Mouse (Mus musculus): ENCODE results near the gene Zmynd8. TPM values are rescaled to one million over a fixed set of nuclear protein-coding genes. Genes with fewer than 3 reads are reported as not detected.

Gene Zmynd8
- polyA plus RNA-seq, 1 experiment from 2014 or later, result 52.9 TPM

DNA sequence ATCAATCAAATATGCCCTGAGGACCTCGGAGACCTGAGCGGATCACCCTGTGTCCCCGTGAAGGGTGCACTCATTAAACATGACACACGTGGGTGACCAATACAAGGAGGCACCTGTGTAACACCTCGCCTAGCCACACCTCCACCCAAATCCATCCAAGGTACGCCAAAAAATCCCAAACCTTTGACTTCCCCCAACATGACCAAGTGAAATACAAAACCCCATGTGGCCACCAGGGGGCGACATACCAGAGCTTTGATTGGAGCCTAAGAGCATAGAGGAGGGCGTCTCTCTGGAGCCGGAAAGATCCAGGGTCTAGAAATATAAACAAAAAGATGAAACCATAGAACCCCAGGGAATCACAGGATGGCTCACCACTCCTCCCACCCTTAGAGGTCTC, 107.2 kb downstream of the Zmynd8 start:
- 67% methylated on average over 9 of the region's 9 CpGs for WGBS
- H3K36me3 ChIP-seq (ENCODE audit: control insufficient read depth, insufficient read depth, low read length), result peaks cover 9% of the 10 kb centered on the region
- no peak overlapping the region for H3K4me3 ChIP-seq (ENCODE audit: low read depth, low read length)
- H3K9me3 ChIP-seq (ENCODE audit: control insufficient read depth, low read length), result no peaks in the 10 kb centered on the region
- no peak overlapping the region for H3K9ac ChIP-seq (ENCODE audit: low read depth, low read length)
- H3K27me3 ChIP-seq (ENCODE audit: control insufficient read depth, insufficient read depth, low read length), result no peaks in the 10 kb centered on the region
- H3K4me2 ChIP-seq (replicated peaks; ENCODE audit: low read depth, low read length), result no peak overlapping the region
- ATAC-seq (ENCODE audit: low FRiP score) (peak; percentile 31; the same call in 1 of the 2 replicates), DNase-seq (ENCODE audit: low spot score) (peak; percentile 78)
- no peaks in the 10 kb centered on the region; the same call in 1 of the 2 replicates for H3K4me1 ChIP-seq (replicated peaks; ENCODE audit: control insufficient read depth, insufficient read depth, low read length)
- H3K27ac ChIP-seq (ENCODE audit: low read depth, low read length), result no peak overlapping the region

DNA sequence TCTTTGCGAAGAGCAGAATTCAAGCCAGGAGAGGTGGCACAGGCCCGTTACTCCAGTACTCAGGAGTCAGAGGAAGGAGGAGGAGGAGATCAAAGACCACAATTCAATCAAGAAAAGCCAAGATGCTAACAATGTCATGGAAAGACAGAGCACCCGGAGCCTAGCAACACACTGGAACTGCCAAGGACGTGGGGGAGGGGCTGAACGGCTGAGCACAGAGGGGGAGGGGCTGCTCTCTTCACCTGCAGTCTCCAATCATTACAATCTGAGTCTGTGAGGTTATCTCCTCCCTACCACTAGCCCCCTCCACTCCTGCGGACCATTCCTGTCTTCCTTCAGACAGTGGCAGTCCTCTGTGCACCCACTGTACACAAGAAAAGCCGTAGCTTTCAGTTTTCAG, 107.8 kb downstream of the Zmynd8 start:
- peak; percentile 68 for ATAC-seq (ENCODE audit: low FRiP score)

DNA sequence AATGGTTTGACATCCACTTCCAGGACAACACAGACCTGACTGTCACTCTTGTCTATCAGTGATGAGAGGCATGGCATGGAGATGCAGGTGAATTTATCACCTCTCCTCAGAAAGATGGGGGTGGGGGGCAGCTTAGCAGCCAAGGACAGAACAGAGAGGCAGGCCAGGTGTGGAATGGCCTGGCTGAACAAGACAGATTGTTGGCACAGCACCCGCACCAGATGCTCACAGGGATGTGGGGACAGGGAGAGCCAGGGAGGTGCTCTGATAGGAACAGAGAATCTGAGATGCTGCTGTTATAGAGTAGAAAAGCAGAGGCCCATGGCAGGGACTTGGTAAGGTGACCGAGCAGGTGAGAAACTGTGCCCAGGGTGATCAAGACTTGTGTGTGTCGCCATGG, 109.1 kb downstream of the Zmynd8 start:
- ATAC-seq (ENCODE audit: low FRiP score) (no peak), DNase-seq (ENCODE audit: low spot score) (no peak)
- H3K4me2 ChIP-seq (replicated peaks; ENCODE audit: low read depth, low read length), result no peak overlapping the region
- no peaks in the 10 kb centered on the region; the same call in 1 of the 2 replicates for H3K4me1 ChIP-seq (replicated peaks; ENCODE audit: control insufficient read depth, insufficient read depth, low read length)
- H3K27me3 ChIP-seq (ENCODE audit: control insufficient read depth, insufficient read depth, low read length), result no peaks in the 10 kb centered on the region
- WGBS, result 94% methylated on average over 3 of the region's 3 CpGs
- H3K4me3 ChIP-seq (ENCODE audit: low read depth, low read length), result no peak overlapping the region
- H3K27ac ChIP-seq (ENCODE audit: low read depth, low read length), result no peak overlapping the region
- H3K9ac ChIP-seq (ENCODE audit: low read depth, low read length), result no peak overlapping the region
- peaks cover 14% of the 10 kb centered on the region for H3K36me3 ChIP-seq (ENCODE audit: control insufficient read depth, insufficient read depth, low read length)
- no peaks in the 10 kb centered on the region for H3K9me3 ChIP-seq (ENCODE audit: control insufficient read depth, low read length)

More for the DNA sequence above, 107.8 kb downstream of the Zmynd8 start:
- H3K9ac ChIP-seq (ENCODE audit: low read depth, low read length), result no peak overlapping the region
- no peak overlapping the region for H3K4me3 ChIP-seq (ENCODE audit: low read depth, low read length)
- H3K9me3 ChIP-seq (ENCODE audit: control insufficient read depth, low read length), result no peaks in the 10 kb centered on the region
- H3K36me3 ChIP-seq (ENCODE audit: control insufficient read depth, insufficient read depth, low read length), result peaks cover 9% of the 10 kb centered on the region
- H3K4me1 ChIP-seq (replicated peaks; ENCODE audit: control insufficient read depth, insufficient read depth, low read length), result no peaks in the 10 kb centered on the region; the same call in 1 of the 2 replicates
- WGBS, result 60% methylated on average over 7 of the region's 7 CpGs
- peak; percentile 56 for DNase-seq (ENCODE audit: low spot score)
- H3K27ac ChIP-seq (ENCODE audit: low read depth, low read length), result peak overlapping the region; percentile 39; the same call in 1 of the 2 replicates
- no peaks in the 10 kb centered on the region for H3K27me3 ChIP-seq (ENCODE audit: control insufficient read depth, insufficient read depth, low read length)
- H3K4me2 ChIP-seq (replicated peaks; ENCODE audit: low read depth, low read length), result no peak overlapping the region

DNA sequence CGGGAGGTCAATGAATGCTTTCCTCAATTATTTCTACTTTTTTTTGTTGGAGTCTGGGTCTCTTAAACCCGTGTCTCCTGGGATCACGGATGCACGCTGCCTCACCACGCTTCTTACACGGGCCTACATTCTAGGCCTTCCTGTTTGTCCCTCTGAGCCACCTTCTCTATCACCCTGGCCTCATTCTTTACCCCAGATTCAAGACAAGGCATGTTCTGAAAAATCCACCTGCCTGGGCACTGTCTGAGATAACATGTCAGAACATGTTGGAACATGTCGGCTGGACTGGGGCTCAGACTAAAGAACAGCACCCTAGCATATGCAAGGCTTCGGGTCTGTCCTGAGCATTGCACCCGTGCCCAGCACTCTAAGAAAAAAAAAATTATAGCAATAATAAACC, 110.0 kb downstream of the Zmynd8 start:
- no peak overlapping the region for H3K27ac ChIP-seq (ENCODE audit: low read depth, low read length)
- 95% methylated on average over 9 of the region's 9 CpGs for WGBS
- no peak for ATAC-seq (ENCODE audit: low FRiP score)

DNA sequence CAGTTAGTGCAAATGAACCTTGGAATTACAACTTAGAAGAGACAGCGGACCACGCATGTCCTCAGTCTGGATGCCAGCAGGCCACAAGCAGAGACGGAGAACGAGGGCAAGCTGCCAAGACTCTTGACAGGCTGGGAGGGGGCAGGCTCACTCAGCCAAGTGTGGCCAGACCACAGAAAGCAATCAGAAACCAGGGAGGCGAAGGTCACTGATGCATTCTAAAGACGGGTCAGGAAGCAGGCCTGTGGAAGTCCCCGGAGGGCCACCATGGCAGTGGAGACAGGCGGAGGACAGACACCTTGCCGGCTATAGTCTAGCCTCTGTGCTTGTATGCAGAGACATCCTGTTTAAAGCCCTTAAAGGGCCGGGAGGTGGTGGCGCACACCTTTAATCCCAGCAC, 110.8 kb downstream of the Zmynd8 start:
- Histone ChIP-seq H3K27ac (ENCODE audit: low read depth, low read length) (no peak overlapping the region), H3K4me2 (replicated peaks; ENCODE audit: low read depth, low read length) (no peak overlapping the region), H3K4me3 (ENCODE audit: low read depth, low read length) (no peak overlapping the region), H3K9ac (ENCODE audit: low read depth, low read length) (no peak overlapping the region), H3K36me3 (ENCODE audit: control insufficient read depth, insufficient read depth, low read length) (peaks cover 14% of the 10 kb centered on the region), H3K4me1 (replicated peaks; ENCODE audit: control insufficient read depth, insufficient read depth, low read length) (no peaks in the 10 kb centered on the region; the same call in 1 of the 2 replicates), H3K27me3 (ENCODE audit: control insufficient read depth, insufficient read depth, low read length) (no peaks in the 10 kb centered on the region), H3K9me3 (ENCODE audit: control insufficient read depth, low read length) (no peaks in the 10 kb centered on the region)
- 79% methylated on average over 11 of the region's 11 CpGs for WGBS
- no peak for DNase-seq (ENCODE audit: low spot score)
- no peak for ATAC-seq (ENCODE audit: low FRiP score)

More for the DNA sequence above, 110.0 kb downstream of the Zmynd8 start:
- Histone ChIP-seq H3K4me3 (ENCODE audit: low read depth, low read length) (no peak overlapping the region), H3K9ac (ENCODE audit: low read depth, low read length) (no peak overlapping the region), H3K4me2 (replicated peaks; ENCODE audit: low read depth, low read length) (no peak overlapping the region), H3K4me1 (replicated peaks; ENCODE audit: control insufficient read depth, insufficient read depth, low read length) (no peaks in the 10 kb centered on the region; the same call in 1 of the 2 replicates), H3K9me3 (ENCODE audit: control insufficient read depth, low read length) (no peaks in the 10 kb centered on the region), H3K27me3 (ENCODE audit: control insufficient read depth, insufficient read depth, low read length) (no peaks in the 10 kb centered on the region), H3K36me3 (ENCODE audit: control insufficient read depth, insufficient read depth, low read length) (peaks cover 14% of the 10 kb centered on the region)
- DNase-seq (ENCODE audit: low spot score), result no peak

DNA sequence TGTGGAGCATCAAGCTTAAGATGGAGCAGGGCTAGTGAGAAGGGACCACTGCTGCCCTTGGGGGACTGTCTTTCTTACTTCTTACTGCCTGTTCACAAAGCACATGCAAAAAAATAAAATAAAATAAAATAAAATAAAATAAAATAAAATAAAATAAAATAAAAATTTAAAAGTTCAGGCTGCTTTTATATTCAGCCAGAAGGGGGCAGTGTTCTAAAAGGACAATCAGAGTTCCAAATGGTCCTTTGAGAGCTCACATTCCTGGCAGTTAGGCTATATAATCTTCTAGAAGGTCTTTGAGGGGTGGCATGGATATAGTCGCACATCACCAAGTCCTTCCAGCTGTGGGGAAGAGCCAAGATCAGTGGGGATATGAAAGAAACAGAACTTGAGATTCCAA, 112.3 kb downstream of the Zmynd8 start:
- no peak overlapping the region for H3K9ac ChIP-seq (ENCODE audit: low read depth, low read length)
- DNase-seq (ENCODE audit: low spot score), result no peak
- no peaks in the 10 kb centered on the region for H3K27me3 ChIP-seq (ENCODE audit: control insufficient read depth, insufficient read depth, low read length)
- H3K4me3 ChIP-seq (ENCODE audit: low read depth, low read length), result no peak overlapping the region
- H3K4me2 ChIP-seq (replicated peaks; ENCODE audit: low read depth, low read length), result no peak overlapping the region
- no peaks in the 10 kb centered on the region for H3K9me3 ChIP-seq (ENCODE audit: control insufficient read depth, low read length)
- H3K4me1 ChIP-seq (replicated peaks; ENCODE audit: control insufficient read depth, insufficient read depth, low read length), result no peaks in the 10 kb centered on the region; the same call in 1 of the 2 replicates
- 70% methylated on average over 1 of the region's 1 CpGs for WGBS
- H3K36me3 ChIP-seq (ENCODE audit: control insufficient read depth, insufficient read depth, low read length), result peaks cover 14% of the 10 kb centered on the region
- no peak overlapping the region for H3K27ac ChIP-seq (ENCODE audit: low read depth, low read length)
- no peak for ATAC-seq (ENCODE audit: low FRiP score)

DNA sequence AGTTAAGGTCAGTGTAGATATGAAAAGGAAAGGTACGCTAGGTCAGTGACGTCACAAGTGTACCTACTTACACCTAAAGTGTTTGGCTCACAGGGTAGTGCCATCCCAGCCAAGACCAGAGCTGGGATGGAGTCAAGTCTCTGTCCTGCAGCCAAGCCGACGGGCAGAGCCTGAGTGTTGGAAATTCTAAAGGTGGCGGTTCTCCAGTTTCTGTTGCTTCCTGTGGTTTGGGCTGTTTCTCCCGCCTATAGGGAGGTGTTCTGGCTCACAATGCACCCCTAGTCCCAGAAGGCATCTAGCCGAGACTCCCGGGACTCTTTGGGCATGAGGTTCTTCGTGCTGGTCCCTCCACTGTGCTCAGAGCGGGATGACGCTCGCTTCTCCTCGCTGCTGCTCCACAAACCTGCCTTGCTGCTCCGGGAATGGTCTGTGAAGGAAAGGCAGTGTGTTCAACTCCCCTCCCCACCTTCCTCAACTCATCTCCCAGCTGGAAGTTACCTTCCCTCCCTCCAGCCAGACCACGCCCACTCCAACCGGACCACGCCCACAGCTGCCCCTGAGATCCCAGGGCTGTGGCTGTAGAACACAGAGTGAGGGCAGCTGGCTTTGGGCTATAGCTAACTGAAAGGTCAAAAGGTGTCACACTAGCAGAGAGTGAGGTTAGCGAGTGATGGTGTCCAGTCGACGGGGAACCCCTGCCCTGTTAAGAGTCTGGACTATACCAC, 113.3 kb downstream of the Zmynd8 start:
- Histone ChIP-seq H3K27ac (ENCODE audit: low read depth, low read length) (no peak overlapping the region), H3K36me3 (ENCODE audit: control insufficient read depth, insufficient read depth, low read length) (peaks cover 14% of the 10 kb centered on the region), H3K4me3 (ENCODE audit: low read depth, low read length) (no peak overlapping the region), H3K4me2 (replicated peaks; ENCODE audit: low read depth, low read length) (no peak overlapping the region), H3K9ac (ENCODE audit: low read depth, low read length) (no peak overlapping the region), H3K27me3 (ENCODE audit: control insufficient read depth, insufficient read depth, low read length) (no peaks in the 10 kb centered on the region), H3K4me1 (replicated peaks; ENCODE audit: control insufficient read depth, insufficient read depth, low read length) (no peaks in the 10 kb centered on the region), H3K9me3 (ENCODE audit: control insufficient read depth, low read length) (no peaks in the 10 kb centered on the region)
- ATAC-seq (ENCODE audit: low FRiP score) (no peak), DNase-seq (ENCODE audit: low spot score) (no peak)
- WGBS, result 90% methylated on average over 20 of the region's 20 CpGs

DNA sequence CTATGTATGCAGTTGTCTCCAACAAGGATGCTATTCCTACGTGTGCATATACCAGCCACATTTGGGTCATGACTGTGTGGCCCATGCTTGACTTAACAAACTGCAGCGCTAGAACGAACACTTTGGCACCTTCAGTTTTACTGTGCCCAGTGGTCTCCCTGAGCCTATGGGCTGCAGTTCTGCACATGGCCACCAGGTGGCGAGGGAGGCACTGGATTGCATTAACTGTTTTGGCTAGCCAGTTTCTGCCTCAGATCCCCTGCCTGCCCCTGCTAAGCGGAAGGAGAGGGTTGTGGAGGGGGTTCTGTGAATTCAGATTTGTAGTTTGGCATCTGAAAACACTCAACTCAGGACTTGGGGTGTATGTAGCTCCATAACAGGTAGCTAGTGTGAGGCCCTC, 116.5 kb downstream of the Zmynd8 start:
- Histone ChIP-seq H3K9ac (ENCODE audit: low read depth, low read length) (no peak overlapping the region), H3K27ac (ENCODE audit: low read depth, low read length) (peak overlapping the region; percentile 3; the same call in 1 of the 2 replicates), H3K4me1 (replicated peaks; ENCODE audit: control insufficient read depth, insufficient read depth, low read length) (no peaks in the 10 kb centered on the region), H3K27me3 (ENCODE audit: control insufficient read depth, insufficient read depth, low read length) (no peaks in the 10 kb centered on the region), H3K4me2 (replicated peaks; ENCODE audit: low read depth, low read length) (no peak overlapping the region), H3K9me3 (ENCODE audit: control insufficient read depth, low read length) (no peaks in the 10 kb centered on the region), H3K36me3 (ENCODE audit: control insufficient read depth, insufficient read depth, low read length) (peaks cover 8% of the 10 kb centered on the region), H3K4me3 (ENCODE audit: low read depth, low read length) (no peak overlapping the region)
- DNase-seq (ENCODE audit: low spot score) (peak; percentile 94), ATAC-seq (ENCODE audit: low FRiP score) (no peak)
- WGBS, result 43% methylated on average over 5 of the region's 5 CpGs

DNA sequence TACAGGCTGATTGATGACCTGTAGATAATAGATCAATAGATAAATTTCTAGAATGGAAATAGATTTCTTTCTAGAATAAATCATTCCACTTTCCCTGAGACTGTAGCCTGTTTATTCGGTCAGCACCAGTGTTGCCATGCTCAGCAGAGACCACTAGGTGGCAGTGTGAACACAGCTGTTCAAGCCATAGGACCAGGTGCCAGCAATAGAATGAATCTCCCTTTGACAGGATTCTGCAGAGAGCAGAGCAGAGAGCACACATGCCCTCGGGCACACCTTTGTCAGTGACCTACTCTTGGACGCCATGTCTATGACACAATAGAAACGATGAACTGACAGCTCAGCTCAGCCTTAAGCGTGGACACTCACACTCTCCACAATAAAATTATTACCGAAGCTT, 119.9 kb downstream of the Zmynd8 start:
- no peaks in the 10 kb centered on the region for H3K27me3 ChIP-seq (ENCODE audit: control insufficient read depth, insufficient read depth, low read length)
- no peaks in the 10 kb centered on the region for H3K4me1 ChIP-seq (replicated peaks; ENCODE audit: control insufficient read depth, insufficient read depth, low read length)
- no peak overlapping the region for H3K9ac ChIP-seq (ENCODE audit: low read depth, low read length)
- ATAC-seq (ENCODE audit: low FRiP score) (peak; percentile 74), DNase-seq (ENCODE audit: low spot score) (peak; percentile 91)
- H3K9me3 ChIP-seq (ENCODE audit: control insufficient read depth, low read length), result no peaks in the 10 kb centered on the region
- H3K4me3 ChIP-seq (ENCODE audit: low read depth, low read length), result no peak overlapping the region
- WGBS, result 26% methylated on average over 6 of the region's 6 CpGs
- H3K36me3 ChIP-seq (ENCODE audit: control insufficient read depth, insufficient read depth, low read length), result no peaks in the 10 kb centered on the region
- peak overlapping the region; percentile 37; the same call in 1 of the 2 replicates for H3K27ac ChIP-seq (ENCODE audit: low read depth, low read length)
- H3K4me2 ChIP-seq (replicated peaks; ENCODE audit: low read depth, low read length), result no peak overlapping the region
